Mouse (Mus musculus): Measurements from ENCODE around the gene Sulf2.

DNA sequence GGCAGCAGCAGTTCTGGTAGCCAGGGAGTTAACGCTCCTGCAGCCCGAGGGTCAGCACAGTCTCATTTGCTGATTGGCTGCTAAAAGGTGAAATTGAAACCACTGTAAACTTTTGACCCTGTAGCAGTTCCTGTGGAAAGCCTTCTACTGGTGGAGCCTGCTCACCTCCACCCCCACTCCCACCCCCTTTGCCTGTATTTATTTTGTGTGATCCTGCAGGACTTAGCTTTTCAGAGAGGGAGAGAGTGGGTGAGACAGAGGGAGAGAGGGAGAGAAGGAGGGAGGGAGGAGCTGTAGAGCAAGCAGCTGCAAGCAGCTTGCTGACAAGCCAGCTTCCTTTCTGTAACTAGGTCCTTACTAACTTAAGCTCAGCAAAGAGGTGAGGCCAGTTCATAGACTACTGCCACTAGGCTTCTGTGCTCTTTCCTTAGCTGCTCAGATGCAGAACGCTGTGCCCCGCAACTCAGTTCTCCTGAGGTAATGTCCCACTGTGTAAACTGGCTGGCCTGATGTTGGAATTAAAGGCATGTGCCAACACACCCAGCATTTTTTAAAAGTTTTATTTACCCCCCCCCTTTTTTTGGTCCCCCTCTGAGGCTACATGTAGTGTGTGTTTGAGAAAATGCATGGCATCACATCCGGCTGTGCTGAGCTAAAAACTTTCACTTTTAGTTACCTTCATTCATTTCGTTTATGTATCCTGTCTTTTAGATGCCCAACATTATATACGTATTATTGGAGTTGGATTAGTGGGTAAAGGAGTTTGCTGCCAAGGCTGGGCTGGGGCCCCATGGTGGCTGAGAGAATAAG is 124.1 kb downstream of the Sulf2 start:
- TF ChIP-seq POLR2A (IDR thresholded peaks at IDR 0.05; ENCODE audit: borderline replicate concordance, insufficient read depth, low read length) (no peak), CTCF (IDR thresholded peaks at IDR 0.05; ENCODE audit: borderline replicate concordance, insufficient read depth, low read depth, low read length) (no peak)
